Mouse (Mus musculus): ENCODE measurements around the gene Ormdl2.
A peak's percentile ranks its signal among the peaks of the same experiment; 100 is the strongest.

- TF ChIP-seq CTCF (IDR thresholded peaks at IDR 0.05; ENCODE audit: insufficient read depth, low read length) (no peak), POLR2A (IDR thresholded peaks at IDR 0.05; ENCODE audit: borderline replicate concordance, extremely low read depth, low read depth, low read length) (peak; percentile 58; the same call in 1 of the 2 replicates)
These were observed 42.2 kb downstream of the Ormdl2 start for GRCm38 (mm10) chr10:128779011-128779795.

Data from lung, adult 2 months (tissue).